Mouse (Mus musculus) bone marrow, adult 2 months (tissue): Measurements from ENCODE around the gene Ncs1.

ENCODE experiments used
- CTCF ChIP-seq: fragments of 200-500 bp; IDR thresholded peaks from 2 replicates; pipeline ENCODE4 v1.5.1; 2011; ENCODE audit warnings: low read length, control low read depth; ENCODE audit not compliant: control insufficient read depth, insufficient read depth
- POLR2A ChIP-seq: fragments of 200-500 bp; IDR thresholded peaks from 2 replicates; pipeline ENCODE4 v1.6.1; 2011; ENCODE audit warnings: low read depth, mild to moderate bottlenecking, control low read depth, low read length, borderline replicate concordance; ENCODE audit not compliant: control insufficient read depth

DNA sequence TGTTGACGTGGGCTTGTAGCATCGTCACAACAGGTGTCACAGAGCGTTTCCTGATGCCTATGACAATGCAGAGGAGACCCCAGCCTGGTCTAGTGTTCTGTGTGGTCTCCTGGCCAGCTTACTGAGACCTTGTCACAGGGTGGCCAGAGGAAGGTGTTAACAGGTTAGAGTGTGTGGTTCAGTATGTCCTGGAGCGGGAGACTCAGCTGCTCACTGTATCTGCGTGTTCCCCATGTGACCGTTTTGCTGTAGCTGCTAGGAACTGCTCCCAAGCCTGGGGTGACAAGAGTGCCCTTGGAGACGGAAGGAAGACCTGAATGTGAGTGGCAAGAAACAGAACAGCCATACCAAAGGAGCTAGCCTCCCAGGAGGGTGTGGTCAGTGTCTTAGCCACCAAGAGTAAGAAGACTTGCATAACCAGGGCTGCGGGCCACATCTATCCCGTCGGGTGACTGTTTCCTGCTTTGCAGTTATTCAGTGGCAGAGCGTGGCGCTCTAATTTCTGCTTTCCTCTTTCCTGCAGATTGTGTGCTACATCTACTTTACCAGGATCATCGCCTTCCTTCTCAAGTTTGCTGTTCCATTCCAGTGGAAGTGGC, 37.0 kb upstream of the Ncs1 start:
- no peak for TF ChIP-seq CTCF
- no peak for TF ChIP-seq POLR2A
